19 mouse cellular contexts compared by ENCODE assay signal in genomic region chr6:28399791-28400190, GRCm38 (mm10). TPM values are rescaled to one million over a fixed set of nuclear protein-coding genes. Genes with fewer than 3 reads are reported as not detected.
DNase-seq lines count a peak whose midpoint lies in the region; ATAC-seq and TF ChIP-seq lines count a peak whose summit lies in the region.
"Had no signal": no experiment of that assay in that cellular context is flagged by ENCODE, and none has a peak within 500 bp of the region (broad histone marks: within the 10 kb centered on the region; RNA-seq: fewer than 3 reads in every experiment).

No protein-coding gene starts in this region.

- peak; percentile 16 to 26 for DNase-seq in cerebellum, postnatal 10 days
- no peak for DNase-seq in cerebellum, postnatal 4 days (ENCODE audit: low spot score in 2 of 2)
- DNase-seq in lung, postnatal 0 days (ENCODE audit: low spot score) = no peak
- no peak for DNase-seq in lung, postnatal 14 days
- DNase-seq in MEL (ENCODE audit: low read depth, low spot score) (peak; percentile 80), adipocyte (ENCODE audit: low spot score) (no peak)
- DNase-seq in liver, postnatal 0 days = no peak
- no peak for DNase-seq in adrenal gland, postnatal 10 days
- DNase-seq: cerebellum, adult 18-20 months; heart, postnatal 14 days had no signal

- no peak overlapping the region for H3K4me3 ChIP-seq in lung, postnatal 0 days (ENCODE audit: low read depth, low read length)
- H3K4me3 ChIP-seq in MEL (ENCODE audit: control insufficient read depth in 1 of 2, insufficient read depth in 1 of 2, low read depth in 2 of 2, low read length in 2 of 2) = no peak overlapping the region
- no peak overlapping the region for H3K4me3 ChIP-seq in liver, postnatal 0 days (ENCODE audit: low read depth, low read length)
- H3K4me3 ChIP-seq: forebrain, embryonic 15.5 days; intestine, embryonic 15.5 days had no signal

- H3K36me3 ChIP-seq in lung, postnatal 0 days (ENCODE audit: insufficient read depth, low read length) = no peaks in the 10 kb centered on the region
- H3K36me3 ChIP-seq in MEL (ENCODE audit: control insufficient read depth in 1 of 2, insufficient read depth in 2 of 2, low read length in 2 of 2) = no peaks in the 10 kb centered on the region
- H3K36me3 ChIP-seq in liver, postnatal 0 days (replicated peaks; ENCODE audit: insufficient read depth, low read length) = no peaks in the 10 kb centered on the region
- H3K36me3 ChIP-seq: forebrain, embryonic 15.5 days; intestine, embryonic 15.5 days had no signal

- no peak overlapping the region for H3K9ac ChIP-seq in lung, postnatal 0 days (replicated peaks; ENCODE audit: low read depth)
- no peak overlapping the region for H3K9ac ChIP-seq in MEL (ENCODE audit: control insufficient read depth, low read depth, low read length, poor library complexity, severe bottlenecking)
- no peak overlapping the region for H3K9ac ChIP-seq in liver, postnatal 0 days (replicated peaks)
- H3K9ac ChIP-seq: forebrain, embryonic 15.5 days; intestine, embryonic 15.5 days had no signal

- 0 out of 2 replicates have a peak, but pooled peaks cover 3% of the 10 kb centered on the region for H3K4me1 ChIP-seq in lung, postnatal 0 days (ENCODE audit: insufficient read depth, low read depth, low read length)
- H3K4me1 ChIP-seq in MEL (ENCODE audit: control insufficient read depth in 1 of 2, insufficient read depth in 2 of 2, low read length in 2 of 2) = no peaks in the 10 kb centered on the region; a peak in 1 of 4 replicates
- 0 out of 2 replicates have a peak, but pooled peaks cover 3% of the 10 kb centered on the region for H3K4me1 ChIP-seq in liver, postnatal 0 days (ENCODE audit: insufficient read depth)

- no peak for ATAC-seq in lung, postnatal 0 days
- no peak for ATAC-seq in liver, postnatal 0 days
- ATAC-seq: forebrain, embryonic 15.5 days; intestine, embryonic 15.5 days had no signal

- H3K4me2 ChIP-seq in lung, postnatal 0 days (replicated peaks; ENCODE audit: low read depth, low read length) = no peak overlapping the region
- no peak overlapping the region for H3K4me2 ChIP-seq in liver, postnatal 0 days (ENCODE audit: low read depth, low read length)
- H3K4me2 ChIP-seq: forebrain, embryonic 15.5 days; intestine, embryonic 15.5 days had no signal

- no peak for TF ChIP-seq POLR2A in MEL (IDR thresholded peaks at IDR 0.05; ENCODE audit: control insufficient read depth in 1 of 2, insufficient read depth in 1 of 2, low read depth in 1 of 2, low read length in 2 of 2, poor library complexity in 1 of 2)

- peaks cover 14% of the 10 kb centered on the region; the same call in 1 of the 2 replicates for H3K27me3 ChIP-seq in lung, postnatal 0 days (replicated peaks; ENCODE audit: insufficient read depth, low read length)
- no peaks in the 10 kb centered on the region for H3K27me3 ChIP-seq in MEL (ENCODE audit: control insufficient read depth in 1 of 2, insufficient read depth in 2 of 2, low read length in 2 of 2)
- H3K27me3 ChIP-seq in liver, postnatal 0 days (ENCODE audit: insufficient read depth, low read length) = peaks cover 30% of the 10 kb centered on the region
- H3K27me3 ChIP-seq: forebrain, embryonic 15.5 days had no signal

- H3K79me2 ChIP-seq in MEL (ENCODE audit: control insufficient read depth, insufficient read depth, low read length, poor library complexity) = no peaks in the 10 kb centered on the region; the same call in 1 of the 2 replicates

- WGBS in lung, postnatal 0 days = 92% methylated on average over 4 of the region's 4 CpGs
- WGBS in liver, postnatal 0 days (ENCODE audit: insufficient replicate concordance) = 80% methylated on average over 4 of the region's 4 CpGs

- no peaks in the 10 kb centered on the region for H3K9me3 ChIP-seq in lung, postnatal 0 days (ENCODE audit: low read length)
- no peaks in the 10 kb centered on the region for H3K9me3 ChIP-seq in MEL (replicated peaks; ENCODE audit: insufficient read depth, low read length)
- H3K9me3 ChIP-seq in liver, postnatal 0 days (ENCODE audit: low read length) = peaks cover 4% of the 10 kb centered on the region; the same call in 1 of the 2 replicates
- H3K9me3 ChIP-seq: intestine, embryonic 15.5 days had no signal

- no peak overlapping the region for H3K27ac ChIP-seq in lung, postnatal 0 days (ENCODE audit: low read length)
- H3K27ac ChIP-seq in MEL (ENCODE audit: control insufficient read depth, low read depth, low read length) = no peak overlapping the region
- no peak overlapping the region for H3K27ac ChIP-seq in liver, postnatal 0 days (ENCODE audit: low read depth)
- H3K27ac ChIP-seq: forebrain, embryonic 15.5 days; intestine, embryonic 15.5 days had no signal

- peak; percentile 80 for TF ChIP-seq RAD21 in MEL (IDR thresholded peaks at IDR 0.05; ENCODE audit: low read depth, low read length)

- peak; percentile 21 for TF ChIP-seq CTCF in lung, postnatal 0 days (IDR thresholded peaks at IDR 0.05)
- TF ChIP-seq CTCF in MEL (IDR thresholded peaks at IDR 0.05 in 2 of 3, conservative IDR thresholded peaks at IDR 0.05 in 1 of 3; ENCODE audit: control insufficient read depth in 1 of 3, insufficient read depth in 1 of 3, low read depth in 2 of 3, low read length in 3 of 3, poor library complexity in 1 of 3, severe bottlenecking in 1 of 3) = peak; percentile 48 to 67 (median 59)
- TF ChIP-seq CTCF in liver, postnatal 0 days (IDR thresholded peaks at IDR 0.05; ENCODE audit: low read depth) = peak; percentile 58

- no peak for TF ChIP-seq EP300 in lung, postnatal 0 days (IDR thresholded peaks at IDR 0.05)
- no peak for TF ChIP-seq EP300 in MEL (IDR thresholded peaks at IDR 0.05; ENCODE audit: low read depth in 1 of 2, low read length in 2 of 2)
- no peak for TF ChIP-seq EP300 in liver, postnatal 0 days (IDR thresholded peaks at IDR 0.05; ENCODE audit: low read depth)

TF ChIP-seq in MEL, 35 proteins besides CTCF, POLR2A, EP300 and RAD21:
- TF ChIP-seq ZKSCAN1 (IDR thresholded peaks at IDR 0.05; ENCODE audit: low read depth, low read length) (no peak), MAZ (IDR thresholded peaks at IDR 0.05; ENCODE audit: low read depth, low read length) (no peak), NRF1 (IDR thresholded peaks at IDR 0.05; ENCODE audit: insufficient read depth, low read depth, low read length, poor library complexity, severe bottlenecking) (no peak), E2F4 (IDR thresholded peaks at IDR 0.05; ENCODE audit: borderline replicate concordance, low read depth, low read length) (no peak), GABPA (IDR thresholded peaks at IDR 0.05; ENCODE audit: low read depth, low read length) (no peak), SMC3 (IDR thresholded peaks at IDR 0.05; ENCODE audit: low read depth, low read length) (peak; percentile 73), USF1 (IDR thresholded peaks at IDR 0.05; ENCODE audit: low read depth, low read length) (no peak), HCFC1 (IDR thresholded peaks at IDR 0.05; ENCODE audit: low read depth, low read length) (no peak), CHD2 (IDR thresholded peaks at IDR 0.05; ENCODE audit: low read length) (no peak), ZC3H11A (IDR thresholded peaks at IDR 0.05; ENCODE audit: low read depth, low read length) (peak; percentile 52), MAFK (IDR thresholded peaks at IDR 0.05; ENCODE audit: borderline replicate concordance, low read depth, low read length) (no peak), JUND (IDR thresholded peaks at IDR 0.05; ENCODE audit: low read depth, low read length) (no peak), POLR2AphosphoS5 (IDR thresholded peaks at IDR 0.05; ENCODE audit: borderline replicate concordance, low read depth, low read length) (no peak)
TF ChIP-seq in MEL: peak in this region for 2.

RNA-seq across cellular contexts. Expression of gene Zfp800, which starts 2.0 kb away (rescaled TPM):
- polyA plus RNA-seq in lung, postnatal 0 days (2015; fragmentation: Nextera tagmentation; extraction: Ambion mirVana) = 21.2 and 24.7 TPM in 2 replicates
- 36.3 and 43.2 TPM in 2 replicates for total RNA-seq in MEL (2012; rRNA removed)
- polyA plus RNA-seq in MEL (2012; ENCODE audit: insufficient read depth in 1 of 2, insufficient read length in 2 of 2, low read depth in 1 of 2, low replicate concordance in 2 of 2, missing spikeins in 1 of 2) = 10 to 100 TPM; 41.6 to 71.9 TPM
- polyA plus RNA-seq in liver, postnatal 0 days (2015; fragmentation: Nextera tagmentation; extraction: Ambion mirVana) = 16.1 and 17.1 TPM in 2 replicates
- total RNA-seq in adrenal gland, postnatal 10 days (2021) = 10 to 100 TPM; 18.4 to 20.1 TPM

RNA-seq across cellular contexts. Expression of gene Arf5, which starts 23.6 kb away (rescaled TPM):
- polyA plus RNA-seq in lung, postnatal 0 days (2015; fragmentation: Nextera tagmentation; extraction: Ambion mirVana) = 314 and 340 TPM in 2 replicates
- 89.4 and 92.8 TPM in 2 replicates for total RNA-seq in MEL (2012; rRNA removed)
- 100 to 1,000 TPM in 1 of 2 experiments, not detected in 1; 292 TPM for polyA plus RNA-seq in MEL (2012; ENCODE audit: insufficient read depth in 1 of 2, insufficient read length in 2 of 2, low read depth in 1 of 2, low replicate concordance in 2 of 2, missing spikeins in 1 of 2)
- 272 and 288 TPM in 2 replicates for polyA plus RNA-seq in liver, postnatal 0 days (2015; fragmentation: Nextera tagmentation; extraction: Ambion mirVana)
- 100 to 1,000 TPM; 178 to 190 TPM for total RNA-seq in adrenal gland, postnatal 10 days (2021)

RNA-seq across cellular contexts. Expression of gene Fscn3, which starts 27.8 kb away (rescaled TPM):
- polyA plus RNA-seq in lung, postnatal 0 days (2015; fragmentation: Nextera tagmentation; extraction: Ambion mirVana) = not detected in 2 replicates
- not detected in 2 replicates for total RNA-seq in MEL (2012; rRNA removed)
- polyA plus RNA-seq in MEL (2012; ENCODE audit: insufficient read depth in 1 of 2, insufficient read length in 2 of 2, low read depth in 1 of 2, low replicate concordance in 2 of 2, missing spikeins in 1 of 2) = not detected
- polyA plus RNA-seq in liver, postnatal 0 days (2015; fragmentation: Nextera tagmentation; extraction: Ambion mirVana) = 0.06 and 0.11 TPM in 2 replicates
- under 1 TPM in 1 of 2 experiments, not detected in 1; 0.27 TPM for total RNA-seq in adrenal gland, postnatal 10 days (2021)
- total RNA-seq: adrenal gland, adult 18-20 months; megakaryocyte, adult 5-6 weeks had no signal
- polyA plus RNA-seq: C2C12; embryonic facial prominence, embryonic 11.5 days; forebrain, embryonic 15.5 days; intestine, embryonic 15.5 days; stomach, embryonic 14.5 days had no signal

RNA-seq across cellular contexts. Expression of gene Gcc1, which starts 28.4 kb away (rescaled TPM):
- polyA plus RNA-seq in lung, postnatal 0 days (2015; fragmentation: Nextera tagmentation; extraction: Ambion mirVana) = 7.6 and 7.8 TPM in 2 replicates
- 6.7 and 9.2 TPM in 2 replicates for total RNA-seq in MEL (2012; rRNA removed)
- 1 to 10 TPM in 1 of 2 experiments, not detected in 1; 9.0 TPM for polyA plus RNA-seq in MEL (2012; ENCODE audit: insufficient read depth in 1 of 2, insufficient read length in 2 of 2, low read depth in 1 of 2, low replicate concordance in 2 of 2, missing spikeins in 1 of 2)
- 2.8 and 2.9 TPM in 2 replicates for polyA plus RNA-seq in liver, postnatal 0 days (2015; fragmentation: Nextera tagmentation; extraction: Ambion mirVana)
- 10 to 100 TPM; 12.2 to 12.7 TPM for total RNA-seq in adrenal gland, postnatal 10 days (2021)

RNA-seq across cellular contexts. Expression of gene Pax4, which starts 49.4 kb away (rescaled TPM):
- polyA plus RNA-seq in lung, postnatal 0 days (2015; fragmentation: Nextera tagmentation; extraction: Ambion mirVana) = not detected in 2 replicates
- not detected in 2 replicates for total RNA-seq in MEL (2012; rRNA removed)
- not detected for polyA plus RNA-seq in MEL (2012; ENCODE audit: insufficient read depth in 1 of 2, insufficient read length in 2 of 2, low read depth in 1 of 2, low replicate concordance in 2 of 2, missing spikeins in 1 of 2)
- not detected in 2 replicates for polyA plus RNA-seq in liver, postnatal 0 days (2015; fragmentation: Nextera tagmentation; extraction: Ambion mirVana)
- total RNA-seq in adrenal gland, postnatal 10 days (2021) = not detected
- total RNA-seq: adrenal gland, adult 18-20 months; gastrocnemius, postnatal 4 days; heart, postnatal 14 days; megakaryocyte, adult 5-6 weeks had no signal
- polyA plus RNA-seq: C2C12; embryonic facial prominence, embryonic 11.5 days; limb, embryonic 14.5 days; stomach, embryonic 14.5 days had no signal

Comparison
In these comparisons a context has a peak if more than half of its experiments do, and no peak if none do; other contexts are left out.
1. DNase-seq: peak in cerebellum, postnatal 10 days (2 of 2) and MEL (single experiment); none in cerebellum, postnatal 4 days (0 of 2), lung, postnatal 0 days (single experiment), lung, postnatal 14 days (single experiment), liver, postnatal 0 days (single experiment), adipocyte (single experiment) and adrenal gland, postnatal 10 days (single experiment).
2. Peak in every context shown above with its lines, with median percentiles within 50 percentile points of each other: CTCF ChIP-seq.